ENCODE assay signal across 9 mouse cellular contexts in genomic region chr16:58623944-58624343, GRCm38 (mm10). TPM values are rescaled to one million over a fixed set of nuclear protein-coding genes. Genes with fewer than 3 reads are reported as not detected.
DNase-seq lines count a peak whose midpoint lies in the region; ATAC-seq and TF ChIP-seq lines count a peak whose summit lies in the region.
"Had no signal": no experiment of that assay in that cellular context is flagged by ENCODE, and none has a peak within 500 bp of the region (broad histone marks: within the 10 kb centered on the region; RNA-seq: fewer than 3 reads in every experiment).

No protein-coding gene starts in this region.

- no peak overlapping the region for H3K4me3 ChIP-seq in forebrain, embryonic 13.5 days
- H3K4me3 ChIP-seq in forebrain, embryonic 10.5 days, result no peak overlapping the region
- no peak overlapping the region for H3K4me3 ChIP-seq in lung, embryonic 14.5 days (ENCODE audit: low read depth, low read length)

- H3K9me3 ChIP-seq in forebrain, embryonic 13.5 days (replicated peaks), result no peaks in the 10 kb centered on the region
- no peaks in the 10 kb centered on the region for H3K9me3 ChIP-seq in forebrain, embryonic 10.5 days
- no peaks in the 10 kb centered on the region for H3K9me3 ChIP-seq in lung, embryonic 14.5 days (ENCODE audit: low read depth, low read length)

- peak; percentile 36; the same call in 1 of the 2 replicates for ATAC-seq in forebrain, embryonic 13.5 days
- ATAC-seq in lung, embryonic 14.5 days (ENCODE audit: insufficient read depth), result peak; percentile 70; the same call in 1 of the 2 replicates

- H3K27ac ChIP-seq in forebrain, embryonic 13.5 days, result no peak overlapping the region
- H3K27ac ChIP-seq in forebrain, embryonic 10.5 days, result no peak overlapping the region
- H3K27ac ChIP-seq in lung, embryonic 14.5 days (ENCODE audit: low read depth), result no peak overlapping the region

- DNase-seq in forebrain, embryonic 10.5 days (ENCODE audit: extremely low spot score, low spot score), result no peak
- DNase-seq in thymus, postnatal 14 days, result peak; percentile 17
- no peak for DNase-seq in thymus, postnatal 36 days
- peak; percentile 24 to 64 for DNase-seq in frontal cortex, postnatal 36 days (ENCODE audit: low spot score in 2 of 2)
- peak; percentile 50 to 73 for DNase-seq in kidney, postnatal 36 days
- DNase-seq in lung, embryonic 14.5 days, result peak; percentile 71
- DNase-seq in skeletal muscle tissue, adult 2 months (ENCODE audit: low read depth, low spot score), result peak; percentile 19

- WGBS in forebrain, embryonic 13.5 days, result 85% methylated on average over 6 of the region's 6 CpGs
- 91% methylated on average over 6 of the region's 6 CpGs for WGBS in forebrain, embryonic 10.5 days
- WGBS in lung, embryonic 14.5 days, result 71% methylated on average over 6 of the region's 6 CpGs

- H3K4me2 ChIP-seq in forebrain, embryonic 13.5 days, result no peak overlapping the region
- H3K4me2 ChIP-seq in lung, embryonic 14.5 days, result no peak overlapping the region

- no peaks in the 10 kb centered on the region for H3K4me1 ChIP-seq in forebrain, embryonic 13.5 days
- H3K4me1 ChIP-seq in forebrain, embryonic 10.5 days, result no peaks in the 10 kb centered on the region
- H3K4me1 ChIP-seq in lung, embryonic 14.5 days (ENCODE audit: insufficient read depth), result no peaks in the 10 kb centered on the region

- no peaks in the 10 kb centered on the region for H3K27me3 ChIP-seq in forebrain, embryonic 13.5 days
- H3K27me3 ChIP-seq in forebrain, embryonic 10.5 days (ENCODE audit: poor library complexity, severe bottlenecking), result no peaks in the 10 kb centered on the region
- no peaks in the 10 kb centered on the region for H3K27me3 ChIP-seq in lung, embryonic 14.5 days (ENCODE audit: insufficient read depth, low read length)

- no peak overlapping the region for H3K9ac ChIP-seq in forebrain, embryonic 13.5 days
- no peak overlapping the region for H3K9ac ChIP-seq in lung, embryonic 14.5 days

- H3K36me3 ChIP-seq in forebrain, embryonic 13.5 days (ENCODE audit: poor library complexity, severe bottlenecking), result no peaks in the 10 kb centered on the region
- no peaks in the 10 kb centered on the region for H3K36me3 ChIP-seq in forebrain, embryonic 10.5 days (replicated peaks)
- no peaks in the 10 kb centered on the region for H3K36me3 ChIP-seq in lung, embryonic 14.5 days (ENCODE audit: insufficient read depth)

- TF ChIP-seq CTCF in lung, embryonic 14.5 days (IDR thresholded peaks at IDR 0.05; ENCODE audit: low read depth), result peak; percentile 82

RNA-seq across cellular contexts. Expression of gene Gm813, which starts 7.2 kb away (rescaled TPM):
- not detected in 2 replicates for polyA plus RNA-seq in forebrain, embryonic 13.5 days (2015; fragmentation: Nextera tagmentation; extraction: Ambion mirVana)
- polyA plus RNA-seq in forebrain, embryonic 10.5 days (2016; fragmentation: Nextera tagmentation; extraction: Ambion mirVana), result not detected in 2 replicates
- not detected in 2 replicates for polyA plus RNA-seq in lung, embryonic 14.5 days (2014; fragmentation: Nextera tagmentation; extraction: Ambion mirVana)
- polyA plus RNA-seq: gonadal fat pad, adult 2 months had no signal

RNA-seq across cellular contexts. Expression of gene E330017A01Rik, which starts 14.6 kb away (rescaled TPM):
- polyA plus RNA-seq in forebrain, embryonic 13.5 days (2015; fragmentation: Nextera tagmentation; extraction: Ambion mirVana), result not detected in 2 replicates
- not detected in 2 replicates for polyA plus RNA-seq in forebrain, embryonic 10.5 days (2016; fragmentation: Nextera tagmentation; extraction: Ambion mirVana)
- polyA plus RNA-seq in lung, embryonic 14.5 days (2014; fragmentation: Nextera tagmentation; extraction: Ambion mirVana), result not detected in 2 replicates
- polyA plus RNA-seq: gonadal fat pad, adult 2 months had no signal

RNA-seq across cellular contexts. Expression of gene Cpox, which starts 46.1 kb away (rescaled TPM):
- polyA plus RNA-seq in forebrain, embryonic 13.5 days (2015; fragmentation: Nextera tagmentation; extraction: Ambion mirVana), result 8.4 and 10.3 TPM in 2 replicates
- 25.6 and 30.4 TPM in 2 replicates for polyA plus RNA-seq in forebrain, embryonic 10.5 days (2016; fragmentation: Nextera tagmentation; extraction: Ambion mirVana)
- polyA plus RNA-seq in lung, embryonic 14.5 days (2014; fragmentation: Nextera tagmentation; extraction: Ambion mirVana), result 22.7 and 23.7 TPM in 2 replicates

Comparison
In these comparisons a context has a peak if more than half of its experiments do, and no peak if none do; other contexts are left out.
1. DNase-seq: peak in thymus, postnatal 14 days (single experiment), frontal cortex, postnatal 36 days (2 of 2), kidney, postnatal 36 days (2 of 2), lung, embryonic 14.5 days (single experiment) and skeletal muscle tissue, adult 2 months (single experiment); none in forebrain, embryonic 10.5 days (single experiment) and thymus, postnatal 36 days (0 of 2).